Mouse (Mus musculus): ENCODE measurements around the gene Inpp1. TPM values are rescaled to one million over a fixed set of nuclear protein-coding genes. Genes with fewer than 3 reads are reported as not detected.
A peak's percentile ranks its signal among the peaks of the same experiment; 100 is the strongest.

Inpp1 gene
- polyA plus RNA-seq, 1 experiment from 2014 or later = 21.9 TPM

GRCm38 (mm10) chr1:52817813-52818147 is 292 bp upstream of the Inpp1 start:
- ATAC-seq (ENCODE audit: insufficient number of reproducible peaks, insufficient read depth, low FRiP score, low TSS enrichment, low read depth) = no peak
- H3K4me2 ChIP-seq = peak overlapping the region; percentile 74
- H3K36me3 ChIP-seq = peaks cover 3% of the 10 kb centered on the region; the same call in 1 of the 2 replicates
- H3K27ac ChIP-seq = peak overlapping the region; percentile 85
- H3K27me3 ChIP-seq = no peaks in the 10 kb centered on the region
- WGBS = 7% methylated on average over 7 of the region's 7 CpGs
- H3K9ac ChIP-seq (replicated peaks) = peak overlapping the region; percentile 85
- H3K4me1 ChIP-seq (replicated peaks) = peaks cover 18% of the 10 kb centered on the region
- H3K9me3 ChIP-seq = no peaks in the 10 kb centered on the region
- peak overlapping the region; percentile 75 for H3K4me3 ChIP-seq (replicated peaks)

GRCm38 (mm10) chr1:52816232-52816891 is 1.1 kb downstream of the Inpp1 start:
- H3K36me3 ChIP-seq = peaks cover 6% of the 10 kb centered on the region; the same call in 1 of the 2 replicates
- H3K27me3 ChIP-seq = no peaks in the 10 kb centered on the region
- peaks cover 18% of the 10 kb centered on the region for H3K4me1 ChIP-seq (replicated peaks)
- 58% methylated on average over 13 of the region's 13 CpGs for WGBS
- ATAC-seq (ENCODE audit: insufficient number of reproducible peaks, insufficient read depth, low FRiP score, low TSS enrichment, low read depth) = peak; percentile 45; the same call in 1 of the 2 replicates
- peak overlapping the region; percentile 74 for H3K4me2 ChIP-seq
- H3K4me3 ChIP-seq (replicated peaks) = peak overlapping the region; percentile 75
- H3K9me3 ChIP-seq = no peaks in the 10 kb centered on the region
- peak overlapping the region; percentile 85; the same call in 1 of the 2 replicates for H3K9ac ChIP-seq (replicated peaks)
- no peak overlapping the region for H3K27ac ChIP-seq

GRCm38 (mm10) chr1:52808456-52808855 is 9.0 kb downstream of the Inpp1 start:
- Histone ChIP-seq H3K9me3 (no peaks in the 10 kb centered on the region), H3K36me3 (peaks cover 9% of the 10 kb centered on the region), H3K27me3 (no peaks in the 10 kb centered on the region), H3K4me2 (no peak overlapping the region), H3K4me3 (replicated peaks) (no peak overlapping the region), H3K9ac (replicated peaks) (no peak overlapping the region), H3K4me1 (replicated peaks) (no peaks in the 10 kb centered on the region), H3K27ac (no peak overlapping the region)
- WGBS = 90% methylated on average over 6 of the region's 6 CpGs
- ATAC-seq (ENCODE audit: insufficient number of reproducible peaks, insufficient read depth, low FRiP score, low TSS enrichment, low read depth) = no peak

- no peak overlapping the region for H3K4me2 ChIP-seq
- WGBS = 83% methylated on average over 1 of the region's 1 CpGs
- ATAC-seq (ENCODE audit: insufficient number of reproducible peaks, insufficient read depth, low FRiP score, low TSS enrichment, low read depth) = no peak
- H3K27ac ChIP-seq = no peak overlapping the region
- H3K9ac ChIP-seq (replicated peaks) = no peak overlapping the region
- peaks cover 4% of the 10 kb centered on the region for H3K36me3 ChIP-seq
- no peaks in the 10 kb centered on the region for H3K27me3 ChIP-seq
- no peaks in the 10 kb centered on the region for H3K9me3 ChIP-seq
- H3K4me3 ChIP-seq (replicated peaks) = no peak overlapping the region
- peaks cover 4% of the 10 kb centered on the region; the same call in 1 of the 2 replicates for H3K4me1 ChIP-seq (replicated peaks)
Measured at GRCm38 (mm10) chr1:52805041-52805440, 12.4 kb downstream of the Inpp1 start.

GRCm38 (mm10) chr1:52802406-52802975 is 15.0 kb downstream of the Inpp1 start:
- Histone ChIP-seq H3K4me2 (no peak overlapping the region), H3K36me3 (no peaks in the 10 kb centered on the region; the same call in 1 of the 2 replicates), H3K27ac (no peak overlapping the region), H3K4me3 (replicated peaks) (no peak overlapping the region), H3K9me3 (no peaks in the 10 kb centered on the region), H3K9ac (replicated peaks) (no peak overlapping the region), H3K4me1 (replicated peaks) (peaks cover 13% of the 10 kb centered on the region; the same call in 1 of the 2 replicates), H3K27me3 (no peaks in the 10 kb centered on the region)
- no peak for ATAC-seq (ENCODE audit: insufficient number of reproducible peaks, insufficient read depth, low FRiP score, low TSS enrichment, low read depth)
- WGBS = 92% methylated on average over 5 of the region's 5 CpGs

- no peak for ATAC-seq (ENCODE audit: insufficient number of reproducible peaks, insufficient read depth, low FRiP score, low TSS enrichment, low read depth)
- H3K4me2 ChIP-seq = no peak overlapping the region
- no peaks in the 10 kb centered on the region; the same call in 1 of the 2 replicates for H3K36me3 ChIP-seq
- H3K9me3 ChIP-seq = no peaks in the 10 kb centered on the region
- no peak overlapping the region for H3K27ac ChIP-seq
- no peak overlapping the region for H3K9ac ChIP-seq (replicated peaks)
- no peaks in the 10 kb centered on the region for H3K27me3 ChIP-seq
- 90% methylated on average over 5 of the region's 5 CpGs for WGBS
- peaks cover 13% of the 10 kb centered on the region; the same call in 1 of the 2 replicates for H3K4me1 ChIP-seq (replicated peaks)
- H3K4me3 ChIP-seq (replicated peaks) = no peak overlapping the region
Measured at GRCm38 (mm10) chr1:52801651-52802050, 15.8 kb downstream of the Inpp1 start.

- Histone ChIP-seq H3K4me3 (replicated peaks) (no peak overlapping the region), H3K36me3 (no peaks in the 10 kb centered on the region; the same call in 1 of the 2 replicates), H3K9ac (replicated peaks) (no peak overlapping the region), H3K27ac (no peak overlapping the region), H3K4me1 (replicated peaks) (peaks cover 18% of the 10 kb centered on the region; the same call in 1 of the 2 replicates), H3K9me3 (no peaks in the 10 kb centered on the region), H3K27me3 (no peaks in the 10 kb centered on the region), H3K4me2 (no peak overlapping the region)
- ATAC-seq (ENCODE audit: insufficient number of reproducible peaks, insufficient read depth, low FRiP score, low TSS enrichment, low read depth) = no peak
- 66% methylated on average over 3 of the region's 3 CpGs for WGBS
Measured at GRCm38 (mm10) chr1:52800340-52800740, 17.1 kb downstream of the Inpp1 start.

- WGBS = 83% methylated on average over 5 of the region's 5 CpGs
- no peak overlapping the region for H3K27ac ChIP-seq
- peaks cover under 1% of the 10 kb centered on the region; the same call in 1 of the 2 replicates for H3K36me3 ChIP-seq
- H3K27me3 ChIP-seq = no peaks in the 10 kb centered on the region
- H3K4me3 ChIP-seq (replicated peaks) = no peak overlapping the region
- H3K9ac ChIP-seq (replicated peaks) = no peak overlapping the region
- peaks cover 18% of the 10 kb centered on the region; the same call in 1 of the 2 replicates for H3K4me1 ChIP-seq (replicated peaks)
- H3K4me2 ChIP-seq = no peak overlapping the region
- H3K9me3 ChIP-seq = no peaks in the 10 kb centered on the region
- ATAC-seq (ENCODE audit: insufficient number of reproducible peaks, insufficient read depth, low FRiP score, low TSS enrichment, low read depth) = no peak
Measured at GRCm38 (mm10) chr1:52799772-52800171, 17.7 kb downstream of the Inpp1 start.

GRCm38 (mm10) chr1:52799056-52799726 is 18.3 kb downstream of the Inpp1 start:
- Histone ChIP-seq H3K4me2 (no peak overlapping the region), H3K27me3 (no peaks in the 10 kb centered on the region), H3K27ac (no peak overlapping the region), H3K9ac (replicated peaks) (no peak overlapping the region), H3K4me1 (replicated peaks) (peaks cover 18% of the 10 kb centered on the region; the same call in 1 of the 2 replicates), H3K4me3 (replicated peaks) (no peak overlapping the region), H3K9me3 (no peaks in the 10 kb centered on the region), H3K36me3 (peaks cover 6% of the 10 kb centered on the region; the same call in 1 of the 2 replicates)
- ATAC-seq (ENCODE audit: insufficient number of reproducible peaks, insufficient read depth, low FRiP score, low TSS enrichment, low read depth) = no peak
- WGBS = 66% methylated on average over 10 of the region's 10 CpGs

- Histone ChIP-seq H3K27ac (no peak overlapping the region), H3K4me1 (replicated peaks) (peaks cover 18% of the 10 kb centered on the region; the same call in 1 of the 2 replicates), H3K36me3 (peaks cover 30% of the 10 kb centered on the region; the same call in 1 of the 2 replicates), H3K9me3 (no peaks in the 10 kb centered on the region), H3K27me3 (no peaks in the 10 kb centered on the region), H3K4me2 (no peak overlapping the region), H3K9ac (replicated peaks) (no peak overlapping the region), H3K4me3 (replicated peaks) (no peak overlapping the region)
- 83% methylated on average over 2 of the region's 2 CpGs for WGBS
- ATAC-seq (ENCODE audit: insufficient number of reproducible peaks, insufficient read depth, low FRiP score, low TSS enrichment, low read depth) = no peak
Measured at GRCm38 (mm10) chr1:52795927-52796326, 21.6 kb downstream of the Inpp1 start.

GRCm38 (mm10) chr1:52793692-52794091 is 23.8 kb downstream of the Inpp1 start:
- WGBS = 86% methylated on average over 3 of the region's 3 CpGs
- Histone ChIP-seq H3K9ac (replicated peaks) (no peak overlapping the region), H3K4me2 (no peak overlapping the region), H3K4me1 (replicated peaks) (0 out of 2 replicates have a peak, but pooled peaks cover 5% of the 10 kb centered on the region), H3K27ac (no peak overlapping the region), H3K27me3 (no peaks in the 10 kb centered on the region), H3K9me3 (no peaks in the 10 kb centered on the region), H3K4me3 (replicated peaks) (no peak overlapping the region), H3K36me3 (peaks cover 47% of the 10 kb centered on the region)
- no peak for ATAC-seq (ENCODE audit: insufficient number of reproducible peaks, insufficient read depth, low FRiP score, low TSS enrichment, low read depth)

Data from limb, embryonic 12.5 days (tissue).